Mouse (Mus musculus): ENCODE data around the gene Teddm1b. TPM values are rescaled to one million over a fixed set of nuclear protein-coding genes. Genes with fewer than 3 reads are reported as not detected.

Gene Teddm1b
- polyA plus RNA-seq, 1 experiment from 2014 or later: 0.12 TPM

DNA sequence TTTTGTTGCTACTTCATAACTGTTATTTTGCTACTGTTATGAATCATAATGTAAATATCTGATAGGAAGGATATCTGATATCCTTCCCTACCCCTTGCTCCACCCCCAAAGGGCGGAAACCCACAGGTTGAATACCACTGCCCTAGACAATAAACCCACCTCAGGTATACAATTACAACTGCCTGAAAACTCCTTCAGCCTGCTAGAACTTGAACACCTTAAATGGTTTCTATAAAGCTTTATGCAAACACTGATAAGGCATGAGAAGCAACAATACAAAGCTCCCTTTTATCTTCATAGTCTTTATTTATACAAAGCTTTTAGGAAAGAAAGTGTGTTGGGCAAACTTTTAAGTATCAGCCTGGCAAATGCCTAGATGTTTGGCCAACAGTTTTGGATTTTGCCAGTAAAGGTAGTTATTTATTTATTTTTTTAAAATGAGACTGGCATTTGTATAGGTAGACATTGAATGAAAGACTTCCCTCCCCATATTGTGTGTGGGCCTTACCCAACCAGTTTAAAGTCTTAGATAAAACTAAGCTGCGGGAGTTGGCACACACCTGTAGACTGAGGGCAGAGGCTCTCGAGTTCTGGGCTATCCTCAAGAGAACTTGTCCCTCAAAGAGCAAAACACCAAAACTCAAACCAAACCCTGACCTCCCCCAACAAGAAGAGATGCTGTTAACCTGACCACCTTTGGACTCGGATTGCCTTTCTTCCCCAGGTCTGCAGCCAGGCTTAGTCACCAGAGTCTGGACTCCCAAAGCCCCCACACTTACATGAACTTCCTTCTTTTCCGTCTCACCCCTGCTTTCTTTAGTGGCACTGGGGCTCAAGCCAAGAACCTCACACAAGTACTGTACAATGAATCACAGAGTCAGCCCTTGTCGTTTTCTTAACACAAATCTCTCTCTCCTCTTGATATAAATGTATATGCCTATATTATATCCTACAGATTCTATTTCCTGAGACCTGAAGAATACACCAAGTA is 50.5 kb downstream of the Teddm1b start:
- ATAC-seq (ENCODE audit: insufficient read depth, low FRiP score, low TSS enrichment) (no peak), DNase-seq (ENCODE audit: low spot score) (no peak)
- Histone ChIP-seq H3K27me3 (ENCODE audit: control insufficient read depth, insufficient read depth, low read length) (no peaks in the 10 kb centered on the region), H3K9me3 (ENCODE audit: control insufficient read depth, low read length) (no peaks in the 10 kb centered on the region), H3K36me3 (ENCODE audit: control insufficient read depth, insufficient read depth, low read length) (no peaks in the 10 kb centered on the region), H3K4me2 (ENCODE audit: low read depth) (no peak overlapping the region), H3K9ac (ENCODE audit: low read length) (no peak overlapping the region), H3K4me3 (ENCODE audit: low read depth, low read length) (no peak overlapping the region), H3K4me1 (ENCODE audit: control insufficient read depth, insufficient read depth, low read length) (no peaks in the 10 kb centered on the region), H3K27ac (ENCODE audit: low read depth, low read length) (no peak overlapping the region)
- 81% methylated on average over 6 of the region's 6 CpGs for WGBS

Small RNA genes within 50 kb of the gene (microRNA-seq; reads per million reads assigned to microRNA genes)
- gene Mir8114: 23.2 reads per million, percentile 31 among the genes with 10 or more reads in this experiment

Other genes starting within 250 kb of the Teddm1b start
- gene Rgs8, start 221.3 kb upstream of the Teddm1b start, polyA plus RNA-seq (2014; fragmentation: Nextera tagmentation; extraction: Ambion mirVana): 8.1 and 9.8 TPM in 2 replicates
- 13.0 and 14.1 TPM in 2 replicates for gene Rgs16, start 134.0 kb upstream of the Teddm1b start, polyA plus RNA-seq (2014; fragmentation: Nextera tagmentation; extraction: Ambion mirVana)
- gene Rnasel, start 124.9 kb upstream of the Teddm1b start, polyA plus RNA-seq (2014; fragmentation: Nextera tagmentation; extraction: Ambion mirVana): 26.7 and 29.2 TPM in 2 replicates
- gene Rgsl1, start 30.2 kb upstream of the Teddm1b start, polyA plus RNA-seq (2014; fragmentation: Nextera tagmentation; extraction: Ambion mirVana): not detected in 2 replicates
- gene Teddm1a, start 17.4 kb downstream of the Teddm1b start, polyA plus RNA-seq (2014; fragmentation: Nextera tagmentation; extraction: Ambion mirVana): not detected in 2 replicates
- gene Glul, start 25.6 kb downstream of the Teddm1b start, polyA plus RNA-seq (2014; fragmentation: Nextera tagmentation; extraction: Ambion mirVana): 132 and 134 TPM in 2 replicates
- gene Teddm2, start 25.9 kb downstream of the Teddm1b start, polyA plus RNA-seq (2014; fragmentation: Nextera tagmentation; extraction: Ambion mirVana): 0.49 and 0.57 TPM in 2 replicates